Mouse (Mus musculus) left cerebral cortex, adult 6 months (tissue): ENCODE results near the gene Gata5. TPM values are rescaled to one million over a fixed set of nuclear protein-coding genes. Genes with fewer than 3 reads are reported as not detected.

Source experiments
- long read RNA-seq, 2 experiments: library from polyadenylated mRNA; unstranded; transcript quantifications; one replicate each; pipeline ENCODE4 v2.0.0; 2019 to 2020
- polyA plus RNA-seq: library from polyadenylated mRNA; unstranded; fragments of <200 nt; fragmentation: Nextera tagmentation; gene quantifications from 2 replicates; pipeline ENCODE4 v1.2.3, GENCODE M21; 2021

The Gata5 gene
- polyA plus RNA-seq = not detected in 2 replicates
- long read RNA-seq, experiment 1 = 0 reads
- long read RNA-seq, experiment 2 = 0 reads

GRCm38 (mm10) chr2:180334551-180334986 is at the start of gene Gata5:
Gene Gata5, minus strand, starts transcription at chr2:180334699.

GRCm38 (mm10) chr2:180289440-180290108 is 44.9 kb downstream of the Gata5 start, which contains the start of gene Rbbp8nl:
Gene Rbbp8nl, minus strand, starts transcription at chr2:180289879.

Other genes with a start within 250 kb of the Gata5 start
- gene Hrh3, start 230.2 kb downstream of the Gata5 start, polyA plus RNA-seq = 52.0 and 77.2 TPM in 2 replicates
- 23.2 and 33.8 TPM in 2 replicates for gene Osbpl2, start 215.4 kb downstream of the Gata5 start, polyA plus RNA-seq
- 113 and 133 TPM in 2 replicates for gene Adrm1, start 163.2 kb downstream of the Gata5 start, polyA plus RNA-seq
- gene Lama5, start 108.8 kb downstream of the Gata5 start, polyA plus RNA-seq = 0.70 and 0.72 TPM in 2 replicates
- 2,420 and 3,364 TPM in 2 replicates for gene Rps21, start 77.3 kb downstream of the Gata5 start, polyA plus RNA-seq
- 5.1 and 6.5 TPM in 2 replicates for gene Cables2, start 61.2 kb downstream of the Gata5 start, polyA plus RNA-seq
- gene Rbbp8nl, start 44.8 kb downstream of the Gata5 start, polyA plus RNA-seq = not detected in 2 replicates
- 0.77 and 0.80 TPM in 2 replicates for gene Slco4a1, start 121.5 kb upstream of the Gata5 start, polyA plus RNA-seq
- 3.2 and 3.9 TPM in 2 replicates for gene Ntsr1, start 165.3 kb upstream of the Gata5 start, polyA plus RNA-seq
- gene Mrgbp, start 246.6 kb upstream of the Gata5 start, polyA plus RNA-seq = 5.0 and 7.2 TPM in 2 replicates